Mouse (Mus musculus) neural tube, embryonic 11.5 days (tissue): ENCODE results near the gene Ptch2. TPM values are rescaled to one million over a fixed set of nuclear protein-coding genes. Genes with fewer than 3 reads are reported as not detected.
A peak's percentile ranks its signal among the peaks of the same experiment; 100 is the strongest.

Experiments used
- ATAC-seq: fragments of 200-750 bp; cut with Nextera tagmentation; 2 replicates; pipeline ENCODE4 v1.8.0; 2017; ENCODE audit warnings: moderate number of reproducible peaks, mild to moderate bottlenecking, moderate TSS enrichment, moderate library complexity; ENCODE audit not compliant: insufficient read depth, low FRiP score, low TSS enrichment
- DNase-seq: peaks from one replicate; pipeline ENCODE4 v3.0.0-alpha.2; 2015; ENCODE audit warnings: low spot score
- H3K27ac ChIP-seq: fragments of 300-500 bp; sonication (generic); 2 replicates; pipeline ENCODE4 v1.5.1; 2014; ENCODE audit warnings: low read depth, mild to moderate bottlenecking, low read length
- H3K27me3 ChIP-seq: fragments of 300-500 bp; sonication (generic); 2 replicates; pipeline ENCODE4 v1.6.1; 2014; ENCODE audit warnings: mild to moderate bottlenecking, low read length, mixed read lengths; ENCODE audit not compliant: control insufficient read depth, insufficient read depth
- H3K36me3 ChIP-seq: fragments of 300-500 bp; sonication (generic); 2 replicates; pipeline ENCODE4 v1.6.1; 2014; ENCODE audit warnings: mild to moderate bottlenecking, low read length, moderate library complexity, mixed read lengths; ENCODE audit not compliant: control insufficient read depth, insufficient read depth
- H3K4me1 ChIP-seq: fragments of 300-500 bp; sonication (generic); 2 replicates; pipeline ENCODE4 v1.6.1; 2014; ENCODE audit warnings: low read length, mixed read lengths; ENCODE audit not compliant: control insufficient read depth, insufficient read depth
- H3K4me2 ChIP-seq: fragments of 300-500 bp; sonication (generic); 2 replicates; pipeline ENCODE4 v1.6.1; 2014; ENCODE audit warnings: low read depth, mild to moderate bottlenecking, moderate library complexity
- H3K4me3 ChIP-seq: fragments of 300-500 bp; sonication (generic); 2 replicates; pipeline ENCODE4 v1.5.1; 2014; ENCODE audit warnings: low read depth, low read length
- H3K9ac ChIP-seq: fragments of 300-500 bp; sonication (generic); 2 replicates; pipeline ENCODE4 v1.6.1; 2014; ENCODE audit warnings: mild to moderate bottlenecking, low read length
- H3K9me3 ChIP-seq: fragments of 300-500 bp; sonication (generic); 2 replicates; pipeline ENCODE4 v1.6.1; 2016; ENCODE audit warnings: low read length; ENCODE audit not compliant: control insufficient read depth
- WGBS: fragments of 180-500 bp; shearing (Covaris S2); extraction: QIAGEN DNeasy Blood & Tissue Kit; methylation state at CpG from one replicate; pipeline ENCODE4 v1.1.7; 2014; 5-methylcytosine and 5-hydroxymethylcytosine counted together
- polyA plus RNA-seq: library from polyadenylated mRNA; unstranded; fragments of >200 nt; fragmentation: Nextera tagmentation; extraction: Ambion mirVana; gene quantifications from 2 replicates; pipeline ENCODE4 v1.2.1, GENCODE M21; 2014

Ptch2 gene
- polyA plus RNA-seq, 1 experiment from 2014 or later, result 3.9 TPM

GRCm38 (mm10) chr4:117134601-117134995 lies 38.7 kb downstream of the Ptch2 start:
- Histone ChIP-seq H3K4me2 (no peak overlapping the region), H3K9me3 (no peaks in the 10 kb centered on the region), H3K4me3 (no peak overlapping the region; the same call in 1 of the 2 replicates), H3K36me3 (no peaks in the 10 kb centered on the region), H3K4me1 (peaks cover 26% of the 10 kb centered on the region), H3K27ac (no peak overlapping the region), H3K27me3 (no peaks in the 10 kb centered on the region), H3K9ac (no peak overlapping the region)
- ATAC-seq (no peak), DNase-seq (no peak)
- WGBS, result 41% methylated on average over 2 of the region's 2 CpGs

GRCm38 (mm10) chr4:117136034-117136433 lies 40.2 kb downstream of the Ptch2 start:
- Histone ChIP-seq H3K9me3 (no peaks in the 10 kb centered on the region), H3K4me1 (peaks cover 14% of the 10 kb centered on the region), H3K27me3 (no peaks in the 10 kb centered on the region), H3K9ac (no peak overlapping the region), H3K4me2 (no peak overlapping the region), H3K27ac (no peak overlapping the region), H3K4me3 (no peak overlapping the region), H3K36me3 (no peaks in the 10 kb centered on the region)
- DNase-seq (no peak), ATAC-seq (no peak)
- 29% methylated on average over 8 of the region's 8 CpGs for WGBS

GRCm38 (mm10) chr4:117138295-117139216 lies 42.7 kb downstream of the Ptch2 start:
- WGBS, result 68% methylated on average over 15 of the region's 17 CpGs
- ATAC-seq, result no peak
- H3K27ac ChIP-seq, result no peak overlapping the region
- H3K9ac ChIP-seq, result no peak overlapping the region
- H3K36me3 ChIP-seq, result no peaks in the 10 kb centered on the region
- no peak overlapping the region for H3K4me2 ChIP-seq
- H3K4me3 ChIP-seq, result no peak overlapping the region
- no peaks in the 10 kb centered on the region for H3K9me3 ChIP-seq
- DNase-seq, result no peak
- H3K4me1 ChIP-seq, result no peaks in the 10 kb centered on the region
- no peaks in the 10 kb centered on the region for H3K27me3 ChIP-seq

- peak; percentile 58 for DNase-seq
- Histone ChIP-seq H3K9ac (no peak overlapping the region), H3K36me3 (no peaks in the 10 kb centered on the region), H3K27me3 (no peaks in the 10 kb centered on the region), H3K4me2 (no peak overlapping the region), H3K27ac (no peak overlapping the region), H3K4me3 (no peak overlapping the region), H3K4me1 (no peaks in the 10 kb centered on the region), H3K9me3 (no peaks in the 10 kb centered on the region)
- ATAC-seq, result peak; percentile 33; the same call in 1 of the 2 replicates
- WGBS, result 3% methylated on average over 2 of the region's 2 CpGs
These were observed 43.3 kb downstream of the Ptch2 start for GRCm38 (mm10) chr4:117139217-117139612.

GRCm38 (mm10) chr4:117140613-117141012 lies 44.7 kb downstream of the Ptch2 start:
- WGBS, result 44% methylated on average over 4 of the region's 4 CpGs
- no peak overlapping the region for H3K4me3 ChIP-seq
- ATAC-seq, result no peak

GRCm38 (mm10) chr4:117143023-117143422 lies 47.1 kb downstream of the Ptch2 start:
- no peak overlapping the region for H3K4me3 ChIP-seq
- H3K27me3 ChIP-seq, result no peaks in the 10 kb centered on the region

More at GRCm38 (mm10) chr4:117140613-117141012, 44.7 kb downstream of the Ptch2 start:
- no peaks in the 10 kb centered on the region for H3K36me3 ChIP-seq
- no peak overlapping the region for H3K9ac ChIP-seq
- H3K27ac ChIP-seq, result no peak overlapping the region
- no peaks in the 10 kb centered on the region for H3K4me1 ChIP-seq
- no peak overlapping the region for H3K4me2 ChIP-seq
- DNase-seq, result no peak
- H3K9me3 ChIP-seq, result no peaks in the 10 kb centered on the region
- no peaks in the 10 kb centered on the region for H3K27me3 ChIP-seq

GRCm38 (mm10) chr4:117145248-117145647 lies 49.4 kb downstream of the Ptch2 start:
- no peak overlapping the region for H3K27ac ChIP-seq
- WGBS, result 94% methylated on average over 13 of the region's 13 CpGs
- no peaks in the 10 kb centered on the region for H3K4me1 ChIP-seq
- no peaks in the 10 kb centered on the region for H3K27me3 ChIP-seq
- H3K4me3 ChIP-seq, result no peak overlapping the region
- H3K4me2 ChIP-seq, result no peak overlapping the region
- DNase-seq, result no peak
- no peak overlapping the region for H3K9ac ChIP-seq
- no peaks in the 10 kb centered on the region for H3K9me3 ChIP-seq
- no peak for ATAC-seq
- H3K36me3 ChIP-seq, result peaks cover 1% of the 10 kb centered on the region; the same call in 1 of the 2 replicates

More at GRCm38 (mm10) chr4:117143023-117143422, 47.1 kb downstream of the Ptch2 start:
- Histone ChIP-seq H3K9ac (no peak overlapping the region), H3K27ac (no peak overlapping the region), H3K9me3 (no peaks in the 10 kb centered on the region), H3K36me3 (no peaks in the 10 kb centered on the region), H3K4me2 (no peak overlapping the region), H3K4me1 (no peaks in the 10 kb centered on the region)
- no peak for DNase-seq
- WGBS, result 55% methylated on average over 7 of the region's 7 CpGs
- ATAC-seq, result no peak

- Histone ChIP-seq H3K4me3 (no peak overlapping the region), H3K9ac (no peak overlapping the region), H3K27me3 (no peaks in the 10 kb centered on the region), H3K4me1 (no peaks in the 10 kb centered on the region), H3K36me3 (peaks cover 7% of the 10 kb centered on the region), H3K4me2 (no peak overlapping the region), H3K9me3 (no peaks in the 10 kb centered on the region), H3K27ac (no peak overlapping the region)
- DNase-seq (peak; percentile 83), ATAC-seq (no peak)
- 29% methylated on average over 15 of the region's 15 CpGs for WGBS
These were observed 50.3 kb downstream of the Ptch2 start for GRCm38 (mm10) chr4:117146176-117146575.
